Mouse (Mus musculus) right cerebral cortex, postnatal 10 days (tissue): ENCODE measurements around the gene Zbtb42.

Source experiments
- DNase-seq, 2 experiments: peaks; one replicate each; pipeline ENCODE4 v3.0.0; 2021; ENCODE audit warnings: low spot score in 2 of 2

Zbtb42 gene

DNA sequence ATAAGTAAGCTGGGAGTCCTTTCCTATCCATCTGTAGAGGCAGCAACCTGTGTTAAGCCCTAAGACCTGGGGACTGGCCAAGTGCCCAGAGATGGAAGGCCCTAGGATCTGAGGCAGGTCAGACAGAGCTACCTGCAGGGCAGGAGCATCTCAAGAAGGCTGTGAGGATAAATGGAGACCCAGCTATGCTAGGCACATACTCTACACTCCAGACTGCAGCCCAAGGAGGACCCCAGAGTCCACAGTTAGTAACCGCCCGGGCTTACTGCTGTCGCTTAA is 17.4 kb upstream of the Zbtb42 start:
- DNase-seq: no peak

DNA sequence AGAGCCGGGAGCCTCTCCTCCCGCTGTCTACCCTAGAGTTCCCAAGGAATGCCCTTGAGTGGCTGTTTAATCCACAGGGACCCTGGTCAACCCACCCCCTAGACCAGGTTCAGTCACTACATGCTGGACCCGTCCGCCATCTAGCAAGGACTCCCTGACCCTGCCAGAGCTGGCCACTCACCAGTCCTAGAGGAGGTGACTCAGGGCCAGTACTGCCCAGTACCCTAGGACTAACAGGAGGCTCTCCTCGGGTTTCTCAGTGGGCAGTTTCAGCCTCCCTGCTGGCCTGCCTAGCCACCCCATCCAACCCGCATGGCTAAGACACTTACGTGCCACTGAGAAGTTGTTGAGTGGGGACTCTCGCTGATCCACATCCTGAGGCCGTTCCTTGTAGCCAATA is 16.8 kb upstream of the Zbtb42 start:
- no peak for DNase-seq

DNA sequence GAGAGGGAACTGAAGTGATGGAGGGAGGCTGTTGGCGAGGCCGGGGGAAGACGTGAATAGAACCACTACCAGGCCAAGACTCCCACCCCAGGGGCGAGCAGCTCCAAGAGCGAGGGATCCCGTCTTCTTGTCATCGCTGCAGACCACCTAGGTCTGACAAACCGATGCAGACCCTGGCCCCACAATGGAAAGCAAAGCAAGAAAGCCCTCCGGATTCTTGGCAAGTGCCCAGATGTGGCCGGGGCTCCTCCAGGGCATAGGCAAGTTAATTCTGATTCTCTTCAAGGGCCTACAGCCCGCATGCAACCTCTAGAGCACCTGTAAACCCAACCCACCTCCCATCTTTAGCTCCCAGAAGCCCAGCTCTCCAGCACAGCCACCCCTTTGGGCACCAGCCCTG is 15.3 kb upstream of the Zbtb42 start:
- no peak for DNase-seq

DNA sequence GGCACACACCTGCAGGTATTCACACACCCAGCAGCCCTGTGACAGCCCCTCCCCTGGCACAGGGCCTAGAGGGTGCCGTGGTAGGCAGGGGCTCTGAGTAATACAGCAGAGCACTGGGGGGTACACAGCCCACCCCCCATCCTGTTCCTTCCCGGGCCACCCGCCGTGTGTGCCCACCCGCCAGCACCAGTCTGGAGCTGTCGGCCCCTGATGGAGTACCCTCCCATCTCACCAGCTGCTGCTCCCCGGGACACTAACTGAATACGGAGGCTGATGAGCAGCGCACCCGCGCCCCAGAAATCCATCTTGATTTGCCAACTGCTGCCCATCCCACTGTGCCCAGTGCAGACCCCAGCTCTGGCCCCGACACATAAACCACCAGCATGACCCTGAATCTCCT is 14.9 kb upstream of the Zbtb42 start:
- no peak for DNase-seq

DNA sequence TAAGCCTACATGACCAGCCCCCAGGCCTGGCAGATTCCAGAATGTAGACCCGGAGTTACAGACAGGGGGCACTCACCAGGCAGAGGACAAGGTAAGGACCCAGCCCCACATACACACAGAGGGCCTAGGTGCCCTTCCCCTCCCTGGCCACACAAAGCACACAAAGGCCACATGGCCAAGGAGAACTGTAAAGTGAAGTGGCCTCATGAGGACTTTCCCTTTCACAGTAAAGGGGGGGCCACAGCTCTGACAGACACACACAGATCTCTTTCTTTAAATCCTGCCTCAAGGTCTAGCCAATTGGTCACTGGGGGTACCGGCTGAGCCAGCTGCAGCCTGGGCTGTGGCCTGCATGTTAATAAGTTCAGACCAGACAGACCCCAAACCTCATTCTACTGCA is 14.5 kb upstream of the Zbtb42 start:
- no peak for DNase-seq

DNA sequence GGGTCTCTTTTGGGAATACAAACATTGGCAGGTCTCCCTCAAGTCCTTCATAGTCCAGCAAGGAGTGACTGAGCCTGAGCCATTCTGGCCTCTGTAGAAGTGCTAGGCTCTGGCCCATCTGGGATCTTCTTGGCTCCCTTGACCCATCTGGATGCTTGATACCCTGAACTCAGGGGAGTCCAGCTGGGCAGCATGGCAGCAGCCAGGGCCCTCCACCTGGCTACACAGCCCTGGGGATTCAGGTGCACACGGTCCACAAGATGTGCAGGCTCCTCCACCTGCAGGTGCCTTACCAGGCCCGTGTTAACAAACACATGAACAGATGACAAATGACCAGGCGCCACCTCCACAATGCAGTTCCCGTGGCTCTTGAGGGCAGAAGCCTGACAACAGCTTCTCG is 14.0 kb upstream of the Zbtb42 start:
- no peak for DNase-seq

DNA sequence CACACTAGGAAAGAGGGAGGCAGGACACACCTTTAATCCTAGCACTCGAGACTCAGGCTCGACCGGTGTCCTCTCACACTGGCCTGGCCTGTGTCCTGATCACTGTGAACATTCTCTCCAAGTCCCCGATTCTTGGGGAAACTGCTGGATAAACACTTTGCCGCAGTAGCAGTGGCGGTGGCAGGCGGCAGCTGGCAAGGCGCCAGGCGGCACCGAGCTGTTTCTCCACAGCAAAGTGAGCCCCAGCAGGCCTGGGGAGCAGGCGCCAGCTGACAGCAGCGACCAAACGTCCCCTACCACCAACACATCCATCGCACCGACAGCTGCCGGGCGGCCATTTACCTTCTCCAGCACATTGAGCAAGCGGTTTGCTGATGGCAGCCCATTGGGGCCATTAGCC is 13.2 kb upstream of the Zbtb42 start:
- peak; percentile 89 to 90 for DNase-seq

DNA sequence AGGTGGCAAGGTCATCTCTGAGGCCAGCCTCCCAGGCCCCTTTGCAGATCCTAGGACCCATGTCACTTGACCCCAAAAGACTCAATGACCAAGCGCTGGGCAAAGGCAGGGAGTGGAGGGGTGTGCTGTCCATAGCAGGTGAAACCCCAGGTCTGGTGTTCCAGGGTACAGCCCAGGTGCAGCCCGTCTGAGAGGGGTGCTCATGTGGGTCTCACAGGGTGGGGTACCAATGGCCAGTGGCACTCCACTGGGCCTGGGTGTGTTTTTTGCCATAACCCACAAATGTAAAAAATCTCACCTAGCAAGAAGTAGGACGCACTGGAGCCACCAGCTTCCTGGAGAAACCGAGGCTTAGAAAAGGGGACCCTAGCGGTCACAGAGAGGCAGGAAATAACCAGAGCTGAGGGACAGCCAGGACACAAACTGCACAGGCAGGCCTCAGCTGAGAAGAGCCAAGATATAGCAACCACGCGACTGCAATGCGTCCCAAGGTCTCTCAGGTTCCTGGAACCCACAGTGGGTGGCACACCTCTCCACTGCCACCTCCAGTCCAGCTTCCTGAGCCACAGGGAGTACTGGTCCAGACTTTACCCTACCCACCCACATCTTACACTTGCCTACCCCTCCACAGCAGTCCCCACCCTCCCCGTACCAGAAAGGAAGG is 12.6 kb upstream of the Zbtb42 start:
- no peak for DNase-seq

DNA sequence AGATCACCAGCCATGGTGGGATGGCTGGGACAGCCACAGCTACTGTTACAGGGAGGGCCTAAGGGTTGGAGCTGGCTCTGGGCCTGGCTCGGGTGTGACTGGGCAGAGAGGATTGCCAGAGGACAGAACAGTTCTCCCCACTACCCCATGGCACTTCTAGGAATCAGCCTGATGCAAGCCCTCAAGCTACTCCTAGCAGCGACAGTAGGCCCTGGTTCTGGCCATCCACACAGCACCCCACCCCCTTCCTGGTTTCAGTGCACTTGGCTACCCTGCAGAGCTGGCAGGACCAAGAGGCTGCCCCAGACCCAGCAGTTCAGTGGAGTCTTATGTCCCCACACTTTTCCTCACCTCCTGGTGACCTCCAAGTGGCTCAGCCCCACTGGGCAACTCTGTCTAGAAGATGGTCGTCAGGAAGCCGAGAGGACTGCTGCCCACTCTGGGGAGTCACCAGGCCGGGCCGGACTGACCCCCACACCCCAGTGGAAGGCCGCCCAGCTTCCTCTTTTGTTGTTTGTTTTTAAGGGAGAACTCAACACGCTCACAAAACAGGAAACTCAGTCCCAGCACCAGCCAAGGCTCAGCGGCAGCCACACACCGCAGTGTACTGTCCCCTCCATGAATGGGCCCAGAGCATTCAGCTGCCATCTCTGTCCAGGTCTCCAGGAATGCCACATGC is 10.9 kb upstream of the Zbtb42 start:
- peak in 1 of 2 experiments; percentile 63 for DNase-seq

DNA sequence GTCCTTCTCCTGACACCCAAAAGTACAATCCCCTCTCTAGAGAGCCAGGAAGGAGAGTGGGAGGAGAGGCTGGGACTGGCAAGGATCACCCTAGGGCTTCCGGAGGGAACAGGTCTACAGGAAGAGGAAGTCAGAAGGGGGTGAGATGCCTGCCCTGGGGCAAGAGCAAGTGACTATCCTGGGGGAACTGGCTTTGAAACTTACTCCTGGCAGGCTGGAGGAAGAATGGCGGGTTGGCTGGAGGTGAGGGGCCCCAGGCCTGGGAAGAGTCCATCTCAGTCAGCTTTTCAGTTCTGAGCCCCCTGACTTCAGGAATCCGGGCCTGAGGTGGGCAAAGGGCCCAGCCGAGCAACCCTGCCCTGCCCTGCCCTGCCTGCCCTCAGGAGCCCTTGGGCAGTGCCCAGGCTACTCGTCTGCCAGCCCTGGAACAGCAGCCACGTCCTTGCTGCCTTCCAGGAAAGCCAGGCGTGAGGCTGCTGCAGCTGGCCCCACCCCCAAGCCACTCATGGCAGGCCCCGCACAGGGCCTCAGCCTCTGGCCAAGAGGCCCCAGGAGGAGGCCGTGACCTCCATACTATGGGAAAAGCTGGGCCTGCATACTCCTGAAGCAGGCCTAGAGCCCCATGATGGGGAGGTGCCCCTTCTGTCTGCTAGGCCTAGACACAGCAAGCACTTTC is 7.8 kb upstream of the Zbtb42 start:
- no peak for DNase-seq

DNA sequence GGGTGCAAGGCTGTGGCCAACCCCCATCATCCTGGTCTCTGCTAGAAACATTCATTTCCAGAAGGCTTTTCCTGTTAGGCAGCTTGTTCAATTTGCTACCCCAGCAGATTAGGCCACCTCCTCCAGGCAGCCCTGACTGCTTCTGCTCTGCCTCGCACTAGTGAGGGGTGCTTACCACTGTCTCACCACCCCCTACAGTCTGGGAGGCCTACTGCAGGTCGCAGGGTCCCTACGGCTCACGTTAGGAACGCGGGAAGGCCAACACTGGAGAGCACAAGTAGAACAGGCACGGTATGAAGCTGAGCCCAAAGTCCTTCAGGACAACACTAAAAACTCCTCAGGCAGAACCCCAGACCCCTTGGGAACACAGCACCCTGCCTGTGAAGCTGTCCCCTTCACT is 6.7 kb upstream of the Zbtb42 start:
- DNase-seq: no peak

DNA sequence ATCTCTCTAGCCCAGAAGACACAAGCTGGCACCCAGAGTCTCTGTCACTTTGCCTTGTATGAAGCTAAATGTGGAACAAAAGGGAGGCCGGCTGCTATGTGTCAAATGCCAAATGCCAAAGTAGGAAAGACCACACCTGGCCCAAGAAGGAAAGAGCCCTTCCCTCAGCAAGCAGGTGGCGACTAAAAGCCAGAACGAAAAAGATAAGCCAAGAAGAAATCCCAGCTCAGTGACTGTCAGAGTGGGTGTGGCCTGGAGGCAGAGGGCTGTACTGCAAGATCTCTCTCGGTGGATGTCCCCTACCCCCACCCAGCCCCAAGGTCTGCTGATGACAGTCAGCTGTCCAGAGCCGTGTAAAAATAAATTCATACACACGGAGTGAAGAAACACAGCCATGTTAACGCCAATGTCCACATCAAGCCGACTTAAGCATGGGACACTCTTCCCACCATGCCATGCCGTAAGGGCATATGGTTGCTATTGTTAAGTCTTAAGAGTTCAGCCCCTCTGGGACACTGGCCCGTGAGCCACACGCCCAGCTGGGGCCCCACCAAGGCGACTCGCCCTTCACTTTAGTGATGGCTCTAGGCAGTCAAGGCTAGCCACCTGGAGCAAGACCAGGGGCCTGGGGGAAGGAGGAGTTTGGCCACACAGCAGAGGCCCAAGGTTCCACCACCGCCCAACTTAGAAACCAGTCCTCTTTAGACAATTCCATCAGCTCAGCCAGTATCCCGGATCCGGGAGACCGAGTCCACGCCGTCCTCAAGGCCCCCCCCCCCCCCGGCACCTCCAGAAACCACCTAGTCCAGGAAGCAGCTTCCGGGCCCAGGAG is 5.7 kb upstream of the Zbtb42 start:
- no peak for DNase-seq

DNA sequence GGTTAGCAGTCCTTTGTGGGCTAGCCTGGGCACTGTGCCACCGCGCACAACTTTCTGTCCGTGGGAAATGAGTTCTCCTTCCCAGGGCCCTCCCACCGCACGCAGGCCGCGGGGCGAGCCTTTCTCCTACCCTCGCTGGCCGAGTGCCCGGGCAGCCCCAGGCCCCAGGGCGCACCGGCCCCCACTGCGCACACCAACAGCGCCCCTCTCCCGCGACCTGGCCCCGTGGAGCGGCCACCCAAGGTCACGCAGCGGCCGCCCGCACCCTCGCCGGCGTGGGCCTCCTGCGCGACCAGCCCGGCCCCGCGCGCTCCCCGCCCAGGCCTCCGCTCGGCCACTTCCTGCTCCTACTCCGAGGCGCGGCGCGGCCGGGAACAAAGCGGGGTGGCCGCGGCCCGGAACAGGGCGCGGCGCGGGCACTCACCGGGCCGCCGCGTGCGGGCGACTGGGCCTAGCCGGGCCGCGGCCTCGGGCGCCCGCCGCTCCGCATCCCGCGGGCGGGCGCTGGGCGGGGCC is 5.0 kb upstream of the Zbtb42 start:
- DNase-seq: peak; percentile 77 to 78

DNA sequence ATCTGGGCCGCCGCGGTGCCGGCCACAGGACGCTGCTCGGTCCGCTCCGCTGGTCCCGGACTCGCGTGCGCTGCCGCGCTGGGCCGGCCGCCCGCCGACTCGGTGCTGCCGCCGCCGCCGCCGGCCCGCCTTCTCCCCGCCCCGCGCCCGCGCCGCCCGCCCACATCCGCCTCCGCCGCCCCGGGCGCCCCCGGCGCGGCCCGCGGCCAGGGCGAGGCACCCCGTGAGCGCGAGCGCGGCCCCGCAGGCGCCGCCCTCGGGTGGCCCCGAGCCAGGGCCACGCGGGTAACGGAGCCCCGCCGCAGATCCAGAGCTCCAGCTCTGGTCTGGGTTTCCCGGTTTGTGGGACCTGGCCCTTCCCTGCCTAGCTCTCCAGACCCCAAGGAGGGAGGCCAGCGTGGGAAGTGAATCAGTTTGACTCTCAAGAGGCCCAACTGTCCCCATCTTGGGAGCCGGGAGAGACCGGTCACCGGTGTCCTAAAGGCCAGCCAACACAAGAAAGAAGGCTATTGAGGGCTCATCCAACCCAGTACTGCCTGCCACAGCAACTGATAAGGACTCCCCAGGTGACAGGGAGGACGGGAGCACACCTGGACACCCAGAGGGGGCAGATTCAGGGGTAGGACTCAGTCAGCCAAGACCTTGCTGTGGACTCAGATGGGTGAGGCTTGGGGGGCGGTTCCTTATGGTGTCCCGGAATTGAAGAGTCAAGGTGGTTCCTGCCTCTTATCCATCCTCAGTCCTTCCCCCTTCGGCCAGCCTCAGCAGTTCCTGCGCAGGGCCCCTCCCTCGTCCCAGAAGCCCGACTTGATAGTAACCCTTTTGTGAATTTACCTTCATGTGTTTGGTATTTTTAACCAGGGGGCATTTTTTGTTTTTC is 4.3 kb upstream of the Zbtb42 start, which contains the start of gene Akt1:
Gene Akt1 (minus strand): TSS at position 753 of the 880 bp plus-strand sequence.
- DNase-seq: no peak

DNA sequence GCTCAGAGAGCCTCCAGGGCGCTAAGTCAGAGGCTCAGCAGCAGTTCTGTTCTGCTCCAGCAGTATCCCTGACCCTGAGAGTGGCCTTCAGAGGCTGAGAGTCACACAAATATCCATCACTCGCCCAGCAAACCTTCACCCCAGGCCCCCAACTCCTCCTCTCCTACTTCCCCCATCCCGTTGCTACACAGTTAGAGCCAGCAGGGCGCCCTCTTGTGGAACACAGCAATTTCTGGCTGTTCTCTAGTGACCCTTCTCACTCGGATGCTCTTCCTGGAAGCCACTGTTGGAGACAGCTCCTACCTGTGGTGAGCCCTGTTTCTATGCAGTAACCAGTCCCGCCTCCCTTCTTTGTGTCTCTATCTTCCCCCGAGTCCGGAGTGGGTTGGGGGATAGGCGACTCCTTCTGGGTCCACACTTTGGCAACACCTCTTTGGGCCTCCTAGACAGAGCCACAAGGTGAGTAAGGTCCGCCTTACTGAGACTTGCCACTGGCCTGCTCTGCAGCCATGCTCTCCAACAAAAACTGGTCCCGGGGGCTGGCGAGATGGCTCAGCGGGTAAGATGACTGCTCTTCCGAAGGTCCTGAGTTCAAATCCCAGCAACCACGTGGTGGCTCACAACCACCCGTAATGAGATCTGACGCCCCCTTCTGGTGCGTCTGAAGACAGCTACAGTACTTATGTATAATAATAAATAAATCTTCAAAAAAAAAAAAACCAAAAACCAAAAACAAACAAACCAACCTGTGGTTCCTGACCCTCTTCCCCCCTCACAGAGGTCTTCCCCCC is 3.2 kb upstream of the Zbtb42 start:
- peak; percentile 85 to 87 for DNase-seq

DNA sequence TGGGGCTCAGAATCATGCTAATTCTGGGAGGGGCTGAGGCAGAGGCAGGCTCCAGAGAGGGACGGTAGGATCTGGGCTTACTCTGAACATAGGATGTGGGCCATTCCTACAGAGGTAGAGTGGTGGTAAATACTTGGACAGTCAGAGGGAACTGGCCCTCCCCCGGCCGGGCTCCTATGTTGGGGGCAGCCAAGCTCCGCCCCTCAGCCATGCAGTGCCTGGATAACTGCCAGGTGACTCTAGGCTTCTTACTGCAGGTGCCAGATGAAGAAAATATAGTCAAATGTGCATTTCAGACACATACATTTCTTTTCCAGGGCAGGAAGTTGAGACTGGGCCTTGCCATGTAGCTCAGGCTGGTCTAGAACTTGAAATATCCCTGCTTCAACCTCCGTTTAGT is 1.6 kb upstream of the Zbtb42 start:
- no peak for DNase-seq

DNA sequence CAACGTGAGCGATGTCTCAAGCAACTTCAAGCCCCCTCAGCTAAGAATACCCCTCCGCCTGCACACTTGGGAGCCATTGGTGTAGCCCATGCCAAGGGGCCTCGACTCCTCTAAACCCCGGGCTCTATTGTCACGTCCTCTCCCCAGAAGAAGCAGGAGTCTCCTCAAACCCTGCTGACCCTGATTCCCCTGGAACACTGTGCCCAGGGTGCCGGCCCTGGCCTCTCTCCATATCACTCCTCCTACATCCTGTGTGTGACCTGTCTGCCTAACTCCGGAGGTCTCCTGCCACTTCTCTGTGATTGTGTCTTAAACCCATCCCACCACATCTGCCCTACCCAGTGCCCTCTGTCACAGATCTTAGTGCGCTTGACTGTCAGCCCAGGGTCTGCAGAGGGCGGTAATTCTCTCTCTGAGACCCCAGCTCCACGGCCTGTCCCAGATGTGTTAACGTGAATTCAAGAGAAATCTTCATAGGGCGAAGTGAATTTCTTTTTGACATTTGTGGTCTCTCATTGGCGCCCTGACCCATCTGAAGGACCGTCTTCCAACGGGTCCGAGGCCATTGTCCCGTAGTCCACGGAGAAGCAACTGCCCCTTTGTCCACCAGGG is 579 bp upstream of the Zbtb42 start:
- DNase-seq: no peak

DNA sequence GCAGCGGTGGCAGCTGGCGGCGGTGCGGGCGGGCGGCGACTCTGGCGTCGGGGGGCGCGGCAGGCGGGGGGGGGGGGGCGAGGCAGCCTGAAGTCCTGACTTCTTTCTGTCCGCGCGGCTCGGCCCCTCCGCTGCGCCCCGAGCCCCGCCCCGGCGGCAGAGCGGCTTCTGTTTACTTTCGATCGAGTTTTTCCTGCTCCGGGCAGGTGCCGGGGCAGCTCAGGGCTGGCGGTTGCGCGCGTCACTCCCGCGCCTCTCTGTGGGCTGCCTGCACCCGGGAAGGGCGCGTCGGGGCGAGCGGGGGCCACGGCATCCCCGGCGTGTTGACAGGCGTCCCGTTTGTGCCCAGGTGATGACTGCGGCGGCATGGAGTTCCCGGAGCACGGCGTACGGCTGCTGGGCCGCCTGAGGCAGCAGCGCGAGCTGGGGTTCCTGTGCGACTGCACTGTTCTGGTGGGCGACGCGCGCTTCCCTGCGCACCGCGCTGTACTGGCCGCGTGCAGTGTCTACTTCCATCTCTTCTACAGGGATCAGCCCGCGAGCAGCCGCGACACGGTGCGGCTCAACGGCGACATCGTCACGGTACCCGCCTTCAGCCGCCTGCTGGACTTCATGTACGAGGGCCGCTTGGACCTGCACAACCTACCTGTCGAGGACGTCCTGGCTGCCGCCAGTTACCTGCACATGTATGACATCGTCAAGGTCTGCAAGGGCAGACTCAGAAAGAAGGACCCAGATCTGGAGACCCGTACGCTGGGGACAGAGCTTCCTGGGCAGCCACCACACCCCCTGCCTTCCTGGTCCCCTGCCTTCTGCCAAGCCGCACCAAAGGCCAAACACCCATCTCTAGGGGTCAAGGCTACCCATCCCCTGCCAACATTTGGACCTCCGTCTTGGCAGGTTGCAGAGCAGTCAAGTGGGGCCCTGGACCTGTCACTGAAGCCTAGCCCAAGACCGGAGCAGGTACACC is 684 bp downstream of the Zbtb42 start:
- DNase-seq: no peak

DNA sequence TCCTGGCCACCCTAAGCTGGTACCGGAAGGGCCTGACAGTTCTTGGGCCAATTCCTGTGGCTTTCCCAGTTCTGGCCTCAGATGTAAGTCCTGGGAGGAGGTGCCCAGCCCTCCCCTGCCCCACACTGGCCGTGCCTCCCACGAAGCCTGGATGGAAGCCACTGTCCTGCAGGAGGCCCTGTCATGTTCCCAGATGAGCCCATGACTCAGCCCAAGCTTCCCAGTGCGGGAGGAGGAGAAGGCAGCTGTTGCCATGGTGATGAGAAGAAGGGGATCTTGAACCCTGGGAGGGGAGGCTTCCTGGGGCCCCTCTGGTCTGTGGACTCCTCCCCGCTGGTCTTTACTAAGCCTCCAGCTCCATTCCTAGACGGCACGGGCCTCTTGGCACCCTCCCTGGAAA is 4.7 kb downstream of the Zbtb42 start:
- peak in 1 of 2 experiments; percentile 54 for DNase-seq
